Mouse (Mus musculus): Measurements from ENCODE around the gene Diaph2. TPM values are rescaled to one million over a fixed set of nuclear protein-coding genes. Genes with fewer than 3 reads are reported as not detected.
"Not testable (repeated sequence)": the region's sequence is repeated elsewhere in the genome, so short reads cannot be mapped to it uniquely, and the experiment has no call there.

The Diaph2 gene
- total RNA-seq, 2 experiments from 2014 or later: 0.38 to 7.5 TPM

- no peak for ATAC-seq (replicated peaks; ENCODE audit: low FRiP score, poor library complexity, severe bottlenecking)
Observed at GRCm38 (mm10) chrX:129784062-129784461, 34.5 kb downstream of the Diaph2 start.

- ATAC-seq (replicated peaks; ENCODE audit: low FRiP score, poor library complexity, severe bottlenecking): not testable (repeated sequence)
Observed at GRCm38 (mm10) chrX:129799920-129800319, 50.4 kb downstream of the Diaph2 start.

GRCm38 (mm10) chrX:129831903-129832302, 82.4 kb downstream of the Diaph2 start:
- no peak for ATAC-seq (replicated peaks; ENCODE audit: low FRiP score, poor library complexity, severe bottlenecking)

- ATAC-seq (replicated peaks; ENCODE audit: low FRiP score, poor library complexity, severe bottlenecking): no peak
Observed at GRCm38 (mm10) chrX:129833887-129834286, 84.3 kb downstream of the Diaph2 start.

GRCm38 (mm10) chrX:129884465-129884864, 134.9 kb downstream of the Diaph2 start:
- ATAC-seq (replicated peaks; ENCODE audit: low FRiP score, poor library complexity, severe bottlenecking): no peak

- no peak for ATAC-seq (replicated peaks; ENCODE audit: low FRiP score, poor library complexity, severe bottlenecking)
Observed at GRCm38 (mm10) chrX:129925806-129926205, 176.3 kb downstream of the Diaph2 start.

- no peak for ATAC-seq (replicated peaks; ENCODE audit: low FRiP score, poor library complexity, severe bottlenecking)
Observed at GRCm38 (mm10) chrX:129974816-129975215, 225.3 kb downstream of the Diaph2 start.

GRCm38 (mm10) chrX:130008210-130008609, 258.7 kb downstream of the Diaph2 start:
- no peak for ATAC-seq (replicated peaks; ENCODE audit: low FRiP score, poor library complexity, severe bottlenecking)

- ATAC-seq (replicated peaks; ENCODE audit: low FRiP score, poor library complexity, severe bottlenecking): no peak
Observed at GRCm38 (mm10) chrX:130019735-130020134, 270.2 kb downstream of the Diaph2 start.

- ATAC-seq (replicated peaks; ENCODE audit: low FRiP score, poor library complexity, severe bottlenecking): no peak
Observed at GRCm38 (mm10) chrX:130044525-130044924, 295.0 kb downstream of the Diaph2 start.

- no peak for ATAC-seq (replicated peaks; ENCODE audit: low FRiP score, poor library complexity, severe bottlenecking)
Observed at GRCm38 (mm10) chrX:130149216-130149615, 399.7 kb downstream of the Diaph2 start.

GRCm38 (mm10) chrX:130152164-130152563, 402.6 kb downstream of the Diaph2 start:
- no peak for ATAC-seq (replicated peaks; ENCODE audit: low FRiP score, poor library complexity, severe bottlenecking)

- no peak for ATAC-seq (replicated peaks; ENCODE audit: low FRiP score, poor library complexity, severe bottlenecking)
Observed at GRCm38 (mm10) chrX:130173126-130173525, 423.6 kb downstream of the Diaph2 start.

GRCm38 (mm10) chrX:130187891-130188290, 438.3 kb downstream of the Diaph2 start:
- no peak for ATAC-seq (replicated peaks; ENCODE audit: low FRiP score, poor library complexity, severe bottlenecking)

GRCm38 (mm10) chrX:130188449-130188848, 438.9 kb downstream of the Diaph2 start:
- ATAC-seq (replicated peaks; ENCODE audit: low FRiP score, poor library complexity, severe bottlenecking): no peak

GRCm38 (mm10) chrX:130189250-130189649, 439.7 kb downstream of the Diaph2 start:
- no peak for ATAC-seq (replicated peaks; ENCODE audit: low FRiP score, poor library complexity, severe bottlenecking)

- ATAC-seq (replicated peaks; ENCODE audit: low FRiP score, poor library complexity, severe bottlenecking): not testable (repeated sequence)
Observed at GRCm38 (mm10) chrX:130197412-130197811, 447.9 kb downstream of the Diaph2 start.

- ATAC-seq (replicated peaks; ENCODE audit: low FRiP score, poor library complexity, severe bottlenecking): no peak
Observed at GRCm38 (mm10) chrX:130205243-130205642, 455.7 kb downstream of the Diaph2 start.

- no peak for ATAC-seq (replicated peaks; ENCODE audit: low FRiP score, poor library complexity, severe bottlenecking)
Observed at GRCm38 (mm10) chrX:130212227-130212626, 462.7 kb downstream of the Diaph2 start.

- ATAC-seq (replicated peaks; ENCODE audit: low FRiP score, poor library complexity, severe bottlenecking): no peak
Observed at GRCm38 (mm10) chrX:130212759-130213158, 463.2 kb downstream of the Diaph2 start.

- ATAC-seq (replicated peaks; ENCODE audit: low FRiP score, poor library complexity, severe bottlenecking): no peak
Observed at GRCm38 (mm10) chrX:130230045-130230444, 480.5 kb downstream of the Diaph2 start.

GRCm38 (mm10) chrX:130235167-130235566, 485.6 kb downstream of the Diaph2 start:
- ATAC-seq (replicated peaks; ENCODE audit: low FRiP score, poor library complexity, severe bottlenecking): no peak

Data from erythroid progenitor cell, adult 5-6 weeks (primary cell).